ENCODE assay signal across 18 mouse cellular contexts in genomic region chr9:35344374-35344773, GRCm38 (mm10).
A peak's percentile ranks its signal among the peaks of the same experiment; 100 is the strongest.
DNase-seq lines count a peak whose midpoint lies in the region; ATAC-seq and TF ChIP-seq lines count a peak whose summit lies in the region.
"Had no signal": no experiment of that assay in that cellular context is flagged by ENCODE, and none has a peak within 500 bp of the region (broad histone marks: within the 10 kb centered on the region; RNA-seq: fewer than 3 reads in every experiment).

No protein-coding gene starts in this region.

- TF ChIP-seq CTCF in lung, postnatal 0 days (IDR thresholded peaks at IDR 0.05): no peak

- no peak for TF ChIP-seq EP300 in lung, postnatal 0 days (IDR thresholded peaks at IDR 0.05)

- WGBS in heart, embryonic 10.5 days: 20% methylated on average over 6 of the region's 6 CpGs
- 4% methylated on average over 6 of the region's 6 CpGs for whole genome bisulfite sequencing in lung, postnatal 0 days
- 24% methylated on average over 6 of the region's 6 CpGs for WGBS in intestine, embryonic 14.5 days

- no peaks in the 10 kb centered on the region for H3K36me3 ChIP-seq in heart, embryonic 10.5 days
- H3K36me3 ChIP-seq in lung, postnatal 0 days (ENCODE audit: insufficient read depth, low read length): no peaks in the 10 kb centered on the region
- no peaks in the 10 kb centered on the region for H3K36me3 ChIP-seq in intestine, embryonic 14.5 days (ENCODE audit: control insufficient read depth, insufficient read depth, low read length)
- H3K36me3 ChIP-seq: liver, embryonic 12.5 days had no signal

- 0 out of 2 replicates have a peak overlapping the region, but pooled peaks have one; percentile 25 for H3K27ac ChIP-seq in heart, embryonic 10.5 days
- no peak overlapping the region for H3K27ac ChIP-seq in lung, postnatal 0 days (ENCODE audit: low read length)
- H3K27ac ChIP-seq in intestine, embryonic 14.5 days (ENCODE audit: low read depth): peak overlapping the region; percentile 19; the same call in 1 of the 2 replicates
- H3K27ac ChIP-seq: gastrocnemius, adult 2 months; hindbrain, embryonic 14.5 days; liver, embryonic 12.5 days had no signal

- peak; percentile 67 for ATAC-seq in lung, postnatal 0 days
- ATAC-seq in intestine, embryonic 14.5 days (replicated peaks; ENCODE audit: low FRiP score, low TSS enrichment, low read depth): no peak; the same call in 1 of the 2 replicates
- ATAC-seq: forebrain, postnatal 0 days; liver, embryonic 12.5 days had no signal

- 0 out of 2 replicates have a peak, but pooled peaks cover under 1% of the 10 kb centered on the region for H3K27me3 ChIP-seq in heart, embryonic 10.5 days (ENCODE audit: insufficient read depth, poor library complexity, severe bottlenecking)
- no peaks in the 10 kb centered on the region for H3K27me3 ChIP-seq in lung, postnatal 0 days (replicated peaks; ENCODE audit: insufficient read depth, low read length)
- 0 out of 2 replicates have a peak, but pooled peaks cover 3% of the 10 kb centered on the region for H3K27me3 ChIP-seq in intestine, embryonic 14.5 days (replicated peaks; ENCODE audit: control insufficient read depth, insufficient read depth, low read length)
- H3K27me3 ChIP-seq: liver, embryonic 12.5 days had no signal

- no peak overlapping the region for H3K4me3 ChIP-seq in heart, embryonic 10.5 days
- H3K4me3 ChIP-seq in lung, postnatal 0 days (ENCODE audit: low read depth, low read length): no peak overlapping the region
- H3K4me3 ChIP-seq in intestine, embryonic 14.5 days (ENCODE audit: low read depth, low read length): no peak overlapping the region
- H3K4me3 ChIP-seq: gastrocnemius, adult 2 months; liver, embryonic 12.5 days had no signal

- no peaks in the 10 kb centered on the region for H3K9me3 ChIP-seq in heart, embryonic 10.5 days
- H3K9me3 ChIP-seq in lung, postnatal 0 days (ENCODE audit: low read length): no peaks in the 10 kb centered on the region
- H3K9me3 ChIP-seq in intestine, embryonic 14.5 days (ENCODE audit: control insufficient read depth, low read length): no peaks in the 10 kb centered on the region
- H3K9me3 ChIP-seq: liver, embryonic 12.5 days had no signal

- intact Hi-C loops in heart, postnatal 10 days (cut with DNase I): loop anchor here (5.0 kb wide), 1 partner anchor 78 kb away; the partner anchor contains the start of gene Cdon

- no peak overlapping the region for H3K9ac ChIP-seq in lung, postnatal 0 days (replicated peaks; ENCODE audit: low read depth)
- no peak overlapping the region for H3K9ac ChIP-seq in intestine, embryonic 14.5 days (ENCODE audit: low read length)
- H3K9ac ChIP-seq: forebrain, postnatal 0 days; hindbrain, embryonic 14.5 days; liver, embryonic 12.5 days had no signal

- DNase-seq in heart, embryonic 10.5 days (ENCODE audit: low spot score): no peak
- DNase-seq in heart, postnatal 10 days: no peak
- DNase-seq in lung, postnatal 0 days (ENCODE audit: low spot score): peak; percentile 73
- no peak for DNase-seq in lung, adult 18-20 months
- DNase-seq in intestine, embryonic 14.5 days (ENCODE audit: low spot score): no peak
- peak; percentile 29 to 76 for DNase-seq in lung, postnatal 4 days
- no peak for DNase-seq in kidney, postnatal 36 days
- no peak for DNase-seq in urinary bladder, postnatal 25 days (ENCODE audit: low spot score)
- DNase-seq: adrenal gland, adult 8-10 months; cerebellum, postnatal 10 days; embryo, embryonic 11 days; forebrain, postnatal 0 days; gastrocnemius, adult 2 months; kidney, adult 8-10 months; kidney, postnatal 4 days; right cerebral cortex, adult 18-20 months had no signal

- peaks cover 73% of the 10 kb centered on the region for H3K4me1 ChIP-seq in heart, embryonic 10.5 days
- H3K4me1 ChIP-seq in lung, postnatal 0 days (ENCODE audit: insufficient read depth, low read depth, low read length): peaks cover 10% of the 10 kb centered on the region; the same call in 1 of the 2 replicates
- H3K4me1 ChIP-seq in intestine, embryonic 14.5 days (replicated peaks; ENCODE audit: control insufficient read depth, insufficient read depth, low read length): peaks cover 60% of the 10 kb centered on the region
- H3K4me1 ChIP-seq: liver, embryonic 12.5 days had no signal

- H3K4me2 ChIP-seq in lung, postnatal 0 days (replicated peaks; ENCODE audit: low read depth, low read length): no peak overlapping the region
- H3K4me2 ChIP-seq in intestine, embryonic 14.5 days (ENCODE audit: low read length): no peak overlapping the region
- H3K4me2 ChIP-seq: hindbrain, embryonic 14.5 days; liver, embryonic 12.5 days had no signal

Comparison
In these comparisons a context has a peak if more than half of its experiments do, and no peak if none do; other contexts are left out.
1. DNase-seq: peak in lung, postnatal 0 days (single experiment) and lung, postnatal 4 days (2 of 2); none in heart, embryonic 10.5 days (single experiment), heart, postnatal 10 days (0 of 2), lung, adult 18-20 months (0 of 2), intestine, embryonic 14.5 days (single experiment), kidney, postnatal 36 days (0 of 2) and urinary bladder, postnatal 25 days (single experiment).